Mouse (Mus musculus) midbrain, embryonic 10.5 days (tissue): ENCODE measurements around the gene Gmppb. TPM values are rescaled to one million over a fixed set of nuclear protein-coding genes. Genes with fewer than 3 reads are reported as not detected.

Experiments
- DNase-seq: peaks from one replicate; pipeline ENCODE4 v3.0.0-alpha.2; 2017; ENCODE audit warnings: low spot score
- H3K27ac ChIP-seq: fragments of 300-500 bp; sonication (generic); replicated peaks from 2 replicates; pipeline ENCODE4 v1.5.1; 2016; ENCODE audit warnings: mild to moderate bottlenecking
- H3K27me3 ChIP-seq: fragments of 300-500 bp; sonication (generic); 2 replicates; pipeline ENCODE4 v1.6.1; 2016; ENCODE audit warnings: low read depth, mild to moderate bottlenecking; ENCODE audit not compliant: poor library complexity, severe bottlenecking
- H3K36me3 ChIP-seq: fragments of 300-500 bp; sonication (generic); 2 replicates; pipeline ENCODE4 v1.6.1; 2016; ENCODE audit warnings: mild to moderate bottlenecking, moderate library complexity
- H3K4me1 ChIP-seq: fragments of 300-500 bp; sonication (generic); 2 replicates; pipeline ENCODE4 v1.6.1; 2016
- H3K4me3 ChIP-seq: fragments of 300-500 bp; sonication (generic); 2 replicates; pipeline ENCODE4 v1.5.1; 2016; ENCODE audit warnings: mild to moderate bottlenecking, moderate library complexity
- H3K9me3 ChIP-seq: fragments of 300-500 bp; sonication (generic); replicated peaks from 2 replicates; pipeline ENCODE4 v1.6.1; 2016; ENCODE audit warnings: mild to moderate bottlenecking
- WGBS: fragments of 180-500 bp; shearing (Covaris S2); methylation state at CpG from one replicate; pipeline ENCODE4 v1.1.7; 2016; 5-methylcytosine and 5-hydroxymethylcytosine counted together
- microRNA-seq: library from miRNA; unstranded; fragments of <30 nt; microRNA quantifications from one replicate; pipeline ENCODE4, GENCODE M21; 2017
- polyA plus RNA-seq: library from polyadenylated mRNA; unstranded; fragments of >200 nt; fragmentation: Nextera tagmentation; extraction: Ambion mirVana; gene quantifications from 2 replicates; pipeline ENCODE4 v1.2.1, GENCODE M21; 2016

Gmppb gene
- polyA plus RNA-seq, 1 experiment from 2014 or later: 26.2 TPM

DNA sequence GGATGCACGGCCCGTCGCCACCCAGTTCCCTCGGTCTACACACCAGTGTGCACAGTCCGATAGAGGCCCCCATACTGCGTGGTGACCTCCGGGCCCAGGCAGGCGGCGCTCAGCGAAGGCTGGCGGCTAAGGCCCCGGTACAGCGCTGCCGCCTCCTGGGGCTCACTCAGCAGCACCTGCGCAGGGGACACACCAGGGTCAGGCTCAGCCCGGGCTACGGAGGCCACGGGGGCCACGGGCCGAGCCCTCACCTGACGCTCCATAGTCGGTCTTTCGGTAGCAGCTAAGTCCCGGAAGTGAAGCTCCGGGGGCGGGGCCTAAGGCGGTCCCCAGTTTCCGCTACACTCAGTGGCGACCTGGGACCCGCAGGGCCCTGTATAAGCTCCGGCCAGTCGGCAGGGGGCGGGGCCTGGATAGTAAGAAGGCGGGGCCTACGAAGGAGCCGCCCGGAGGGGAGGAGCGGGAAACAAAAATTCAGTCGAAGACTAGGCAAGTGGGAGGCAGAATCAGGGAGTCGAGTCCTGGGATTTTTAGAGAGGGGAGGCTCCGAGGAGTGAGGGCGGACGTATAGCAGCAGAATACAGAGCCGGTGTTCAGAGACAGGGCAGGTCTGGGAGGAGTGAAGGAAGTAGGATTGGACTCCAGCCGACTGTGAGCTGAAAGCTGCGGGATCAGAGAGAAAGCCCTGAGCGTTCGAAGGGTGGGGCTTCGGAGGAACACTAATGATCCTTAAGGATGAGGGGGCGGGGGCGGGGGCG is 45.3 kb downstream of the Gmppb start, which contains the start of gene Apeh:
Gene Apeh, minus strand, starts transcription at position 423 of the 758 bp plus-strand sequence.
- no peaks in the 10 kb centered on the region for H3K27me3 ChIP-seq
- peak; percentile 96 for DNase-seq
- peak within 1 kb of the TSS; percentile 87 for H3K27ac ChIP-seq
- H3K4me1 ChIP-seq: peaks cover 42% of the 10 kb centered on the region
- under 1% methylated on average over 52 of the region's 52 CpGs for WGBS
- peak within 1 kb of the TSS; percentile 75 for H3K4me3 ChIP-seq
- H3K9me3 ChIP-seq: no peaks in the 10 kb centered on the region
- peaks cover 36% of the 10 kb centered on the region for H3K36me3 ChIP-seq

DNA sequence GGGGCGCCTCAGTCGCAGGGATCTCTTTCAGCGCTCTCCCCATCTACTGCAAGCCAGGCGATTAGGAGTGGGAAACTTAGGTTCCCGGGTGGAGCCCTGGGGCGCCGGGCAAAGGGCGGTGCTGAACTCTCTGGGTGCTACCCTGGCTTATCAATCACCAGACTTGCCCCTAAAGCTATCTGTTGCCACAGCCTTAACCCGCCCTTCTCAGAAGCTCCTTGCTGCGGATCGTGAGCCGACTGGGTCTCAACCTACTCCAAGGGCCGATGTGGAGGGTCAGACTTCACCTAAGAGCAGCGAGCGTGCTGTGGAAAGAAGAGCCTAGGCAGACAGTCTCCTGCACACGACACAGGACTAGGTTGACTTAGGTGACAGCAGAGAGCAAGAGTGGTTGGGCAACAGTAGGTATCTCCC is 46.0 kb downstream of the Gmppb start:
- no peak for DNase-seq
- WGBS: under 1% methylated on average over 16 of the region's 16 CpGs
- Histone ChIP-seq H3K4me1 (peaks cover 42% of the 10 kb centered on the region), H3K27ac (peak overlapping the region; percentile 87), H3K27me3 (no peaks in the 10 kb centered on the region), H3K4me3 (peak overlapping the region; percentile 75), H3K36me3 (peaks cover 30% of the 10 kb centered on the region), H3K9me3 (no peaks in the 10 kb centered on the region)

DNA sequence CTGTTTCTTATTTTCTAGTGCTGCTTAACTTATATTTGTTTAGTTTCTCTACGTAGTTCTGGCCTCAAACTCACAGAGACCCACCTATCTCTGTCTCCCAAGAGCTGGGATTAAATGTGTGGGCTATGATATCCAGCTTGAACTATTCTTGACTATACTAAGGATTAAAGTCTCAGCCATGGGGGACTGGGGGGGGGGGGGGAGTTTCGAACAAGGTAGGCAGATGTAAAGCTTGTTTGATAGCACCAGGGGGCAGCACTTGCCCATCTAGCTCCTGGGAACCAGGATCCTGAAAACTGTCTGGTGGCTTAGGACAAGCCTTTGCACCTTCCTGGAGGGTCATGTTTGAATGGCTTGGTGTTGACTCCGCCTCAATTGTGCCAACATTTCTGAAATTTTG is 46.5 kb downstream of the Gmppb start:
- 10% methylated on average over 3 of the region's 3 CpGs for WGBS
- Histone ChIP-seq H3K9me3 (no peaks in the 10 kb centered on the region), H3K27me3 (no peaks in the 10 kb centered on the region), H3K36me3 (peaks cover 25% of the 10 kb centered on the region), H3K27ac (0 out of 2 replicates have a peak overlapping the region, but pooled peaks have one; percentile 87), H3K4me3 (peak overlapping the region; percentile 75), H3K4me1 (peaks cover 42% of the 10 kb centered on the region)
- DNase-seq: peak; percentile 70

DNA sequence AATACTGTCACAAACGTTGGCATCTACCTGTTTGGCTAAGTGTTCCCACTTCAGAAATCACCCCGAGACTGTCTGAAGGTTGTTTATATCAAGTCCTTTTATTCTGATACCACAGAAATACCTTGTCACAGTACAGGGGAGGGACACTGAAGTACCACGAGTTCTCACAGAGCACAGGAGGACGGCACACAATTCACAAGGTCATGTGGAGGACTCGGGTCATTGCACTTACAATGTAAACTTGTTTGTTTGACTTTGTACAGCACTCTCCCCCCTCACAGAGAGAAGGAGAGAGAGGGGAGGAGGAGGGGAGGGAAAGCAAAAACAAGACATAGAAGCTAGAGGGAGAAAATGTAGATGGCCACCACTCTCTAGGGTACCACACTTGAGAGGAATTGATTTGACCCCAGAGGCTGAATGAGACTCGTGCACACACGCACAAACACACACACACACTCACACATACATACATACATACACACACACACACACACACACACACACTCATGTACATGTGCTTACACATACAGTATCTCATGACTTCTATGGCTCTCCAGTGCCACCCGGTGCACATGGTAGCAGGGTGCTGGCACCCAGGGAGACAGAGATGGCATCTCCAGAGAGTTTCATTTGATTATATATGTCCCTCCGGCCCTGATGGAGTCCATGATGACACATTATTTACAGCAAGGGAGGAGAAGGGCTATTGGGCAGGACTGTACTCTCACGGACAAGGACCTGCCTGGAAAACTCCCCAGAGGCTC is 47.1 kb downstream of the Gmppb start:
- peak overlapping the region; percentile 75; the same call in 1 of the 2 replicates for H3K4me3 ChIP-seq
- H3K27ac ChIP-seq: no peak overlapping the region; the same call in 1 of the 2 replicates
- H3K4me1 ChIP-seq: peaks cover 42% of the 10 kb centered on the region
- H3K27me3 ChIP-seq: no peaks in the 10 kb centered on the region
- WGBS: 67% methylated on average over 10 of the region's 10 CpGs
- no peak for DNase-seq
- peaks cover 19% of the 10 kb centered on the region for H3K36me3 ChIP-seq
- no peaks in the 10 kb centered on the region for H3K9me3 ChIP-seq

DNA sequence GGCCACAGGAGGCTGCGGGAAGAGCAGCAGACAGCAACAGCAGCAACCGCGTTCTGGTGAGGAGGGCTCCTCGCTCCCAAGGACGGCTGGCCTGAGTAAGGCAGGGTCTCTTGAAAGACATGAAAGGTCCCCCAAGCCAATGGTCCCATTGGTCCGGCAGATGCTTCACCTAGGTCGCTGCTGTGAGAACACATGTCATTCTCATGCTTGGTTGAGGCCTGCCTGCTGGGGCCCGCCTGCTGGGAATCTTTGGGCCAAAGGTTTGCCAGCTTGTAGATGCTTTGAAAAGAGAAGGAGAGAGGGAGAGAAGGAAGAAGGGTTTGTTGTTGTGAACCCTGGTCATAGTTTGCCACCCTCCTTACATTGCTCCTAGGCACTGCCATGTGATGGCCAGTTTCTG is 50.6 kb downstream of the Gmppb start:
- no peaks in the 10 kb centered on the region for H3K9me3 ChIP-seq
- 87% methylated on average over 8 of the region's 8 CpGs for WGBS
- H3K27ac ChIP-seq: no peak overlapping the region
- peaks cover 12% of the 10 kb centered on the region; the same call in 1 of the 2 replicates for H3K36me3 ChIP-seq
- no peak for DNase-seq
- peaks cover 26% of the 10 kb centered on the region for H3K4me1 ChIP-seq
- no peak overlapping the region for H3K4me3 ChIP-seq
- peaks cover under 1% of the 10 kb centered on the region; the same call in 1 of the 2 replicates for H3K27me3 ChIP-seq

Small RNA genes lying within 50 kb of the gene (microRNA-seq; reads per million reads assigned to microRNA genes)
- not detected for gene Mir7088

Other genes starting within 250 kb of the Gmppb start
- 101 and 115 TPM in 2 replicates for gene Rbm6, start 176.0 kb upstream of the Gmppb start, polyA plus RNA-seq
- 11.6 and 15.3 TPM in 2 replicates for gene Mon1a, start 161.1 kb upstream of the Gmppb start, polyA plus RNA-seq
- gene Mst1r, start 142.4 kb upstream of the Gmppb start, polyA plus RNA-seq: 0.78 and 0.79 TPM in 2 replicates
- gene Actl11, start 120.8 kb upstream of the Gmppb start, polyA plus RNA-seq: not detected in 2 replicates
- gene Camkv, start 113.6 kb upstream of the Gmppb start, polyA plus RNA-seq: 20.9 and 23.0 TPM in 2 replicates
- 35.8 and 41.7 TPM in 2 replicates for gene Traip, start 99.1 kb upstream of the Gmppb start, polyA plus RNA-seq
- 6.5 and 8.1 TPM in 2 replicates for gene Uba7, start 73.7 kb upstream of the Gmppb start, polyA plus RNA-seq
- gene Gm20661, start 66.2 kb upstream of the Gmppb start, polyA plus RNA-seq: 0.83 and 1.2 TPM in 2 replicates
- 29.7 and 32.1 TPM in 2 replicates for gene Inka1, start 63.4 kb upstream of the Gmppb start, polyA plus RNA-seq
- 2.2 and 3.2 TPM in 2 replicates for gene Cdhr4, start 56.7 kb upstream of the Gmppb start, polyA plus RNA-seq
- 0.07 TPM in 1 of 2 replicates, not detected in the other for gene Gm20662, start 52.9 kb upstream of the Gmppb start, polyA plus RNA-seq
- 53.8 and 64.0 TPM in 2 replicates for gene Ip6k1, start 46.7 kb upstream of the Gmppb start, polyA plus RNA-seq
- gene Amigo3, start 3.9 kb downstream of the Gmppb start, polyA plus RNA-seq: 2.6 and 3.8 TPM in 2 replicates
- gene Mst1, start 31.2 kb downstream of the Gmppb start, polyA plus RNA-seq: 0.78 and 0.87 TPM in 2 replicates
- gene Rnf123, start 34.1 kb downstream of the Gmppb start, polyA plus RNA-seq: 32.2 and 39.6 TPM in 2 replicates
- gene Apeh, start 45.4 kb downstream of the Gmppb start, polyA plus RNA-seq: 71.2 and 80.2 TPM in 2 replicates
- gene Bsn, start 141.1 kb downstream of the Gmppb start, polyA plus RNA-seq: 1.1 and 1.7 TPM in 2 replicates
- gene Dag1, start 214.7 kb downstream of the Gmppb start, polyA plus RNA-seq: 71.1 and 77.0 TPM in 2 replicates
- gene Nicn1, start 241.2 kb downstream of the Gmppb start, polyA plus RNA-seq: 44.4 and 57.3 TPM in 2 replicates
- gene Amt, start 247.6 kb downstream of the Gmppb start, polyA plus RNA-seq: 37.9 and 39.2 TPM in 2 replicates